Mouse (Mus musculus): Measurements from ENCODE around the gene Ndufs2. TPM values are rescaled to one million over a fixed set of nuclear protein-coding genes. Genes with fewer than 3 reads are reported as not detected.

Ndufs2 gene
- polyA plus RNA-seq, 1 experiment from 2014 or later = 264 TPM

DNA sequence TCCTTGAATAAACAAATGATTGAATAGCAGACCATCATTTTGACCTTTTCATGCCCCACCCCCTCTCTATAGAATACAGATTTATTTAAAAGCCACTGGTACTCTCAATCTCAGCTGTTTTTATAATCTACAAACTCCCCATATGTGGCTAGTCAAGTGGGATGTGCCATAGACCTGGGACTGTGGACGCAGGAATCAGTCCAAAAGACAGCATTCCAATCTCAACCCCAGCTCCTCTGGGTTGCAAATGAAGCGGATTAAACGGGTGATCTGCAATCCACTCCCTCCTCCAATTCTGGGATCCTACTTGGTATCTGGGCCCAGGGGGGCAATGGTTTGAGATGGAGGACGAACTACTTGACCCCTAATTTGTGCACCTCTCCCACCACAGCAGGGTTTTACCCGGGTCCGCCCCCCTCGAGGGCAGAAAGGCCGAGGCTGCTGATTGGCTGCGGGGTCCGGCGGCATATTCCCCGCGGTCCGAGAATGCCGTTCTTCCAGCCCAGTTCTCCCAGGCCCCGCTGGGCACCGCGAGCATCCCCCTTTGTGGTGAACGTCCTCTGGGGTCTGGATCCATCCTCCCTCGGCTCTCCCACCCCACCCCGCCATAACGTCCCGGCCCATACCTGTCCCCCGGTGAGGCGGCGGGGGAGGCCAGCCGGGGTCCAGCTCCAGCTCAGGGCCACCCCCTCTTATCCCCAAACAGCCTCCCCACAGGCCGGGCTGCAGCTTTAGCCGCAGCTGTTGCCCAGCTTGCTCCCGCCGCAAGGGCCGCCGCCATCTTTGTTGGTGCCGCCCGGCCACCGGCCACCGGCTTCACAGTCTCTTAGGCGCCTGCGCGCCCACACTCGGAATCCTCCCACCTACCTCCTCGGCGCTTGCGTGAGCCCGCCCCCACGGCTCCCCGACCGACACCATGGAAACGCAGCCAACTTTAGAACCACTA, 36.2 kb upstream of the Ndufs2 start, which contains the start of gene Usp21:
Usp21 (minus strand) TSS at position 856 of the 946 bp plus-strand sequence.
- no peaks in the 10 kb centered on the region for H3K9me3 ChIP-seq (ENCODE audit: control insufficient read depth, low read length)
- peak within 1 kb of the TSS; percentile 45 for H3K4me2 ChIP-seq (ENCODE audit: low read depth, severe bottlenecking)
- peaks cover 3% of the 10 kb centered on the region; the same call in 1 of the 2 replicates for H3K4me1 ChIP-seq (ENCODE audit: control insufficient read depth, insufficient read depth, low read length)
- no peaks in the 10 kb centered on the region for H3K27me3 ChIP-seq (ENCODE audit: control insufficient read depth, insufficient read depth, low read length)
- peak within 1 kb of the TSS; percentile 85 for H3K4me3 ChIP-seq (ENCODE audit: low read depth, low read length)
- WGBS = under 1% methylated on average over 49 of the region's 49 CpGs
- ATAC-seq (ENCODE audit: insufficient number of reproducible peaks, low FRiP score, low TSS enrichment, low read depth) (peak; percentile 91), DNase-seq (ENCODE audit: low spot score) (peak; percentile 93)
- peak within 1 kb of the TSS; percentile 98 for H3K9ac ChIP-seq (ENCODE audit: low read length)
- H3K36me3 ChIP-seq (ENCODE audit: control insufficient read depth, insufficient read depth, low read length) = peaks cover 20% of the 10 kb centered on the region; the same call in 1 of the 2 replicates
- H3K27ac ChIP-seq (replicated peaks; ENCODE audit: low read depth, low read length) = peak within 1 kb of the TSS; percentile 86

DNA sequence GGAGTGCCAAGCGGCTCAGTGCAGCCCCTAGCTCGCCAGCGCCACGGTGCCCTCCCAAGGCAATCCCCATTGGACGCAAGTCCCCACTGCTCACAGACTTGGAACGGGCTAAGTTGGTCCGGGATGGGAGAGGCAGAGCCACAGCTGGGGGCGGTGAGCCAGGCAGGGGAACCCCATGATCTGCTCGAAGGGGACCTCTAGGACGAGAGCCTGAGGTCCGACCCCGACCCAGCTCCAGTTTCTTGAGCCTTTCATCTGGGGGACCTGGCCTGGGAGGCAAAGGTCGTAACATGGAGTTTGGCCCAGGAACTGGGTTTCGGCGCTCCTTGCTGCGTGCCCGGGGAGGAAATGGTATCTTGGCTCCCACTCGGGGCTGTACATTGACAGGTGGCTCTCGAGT, 35.3 kb upstream of the Ndufs2 start:
- Histone ChIP-seq H3K27ac (replicated peaks; ENCODE audit: low read depth, low read length) (no peak overlapping the region), H3K9ac (ENCODE audit: low read length) (no peak overlapping the region), H3K4me3 (ENCODE audit: low read depth, low read length) (no peak overlapping the region), H3K4me2 (ENCODE audit: low read depth, severe bottlenecking) (peak overlapping the region; percentile 45; the same call in 1 of the 2 replicates), H3K36me3 (ENCODE audit: control insufficient read depth, insufficient read depth, low read length) (peaks cover 20% of the 10 kb centered on the region; the same call in 1 of the 2 replicates), H3K9me3 (ENCODE audit: control insufficient read depth, low read length) (no peaks in the 10 kb centered on the region), H3K27me3 (ENCODE audit: control insufficient read depth, insufficient read depth, low read length) (no peaks in the 10 kb centered on the region), H3K4me1 (ENCODE audit: control insufficient read depth, insufficient read depth, low read length) (peaks cover 7% of the 10 kb centered on the region; the same call in 1 of the 2 replicates)
- DNase-seq (ENCODE audit: low spot score) (no peak), ATAC-seq (ENCODE audit: insufficient number of reproducible peaks, low FRiP score, low TSS enrichment, low read depth) (no peak)
- 90% methylated on average over 19 of the region's 19 CpGs for WGBS

DNA sequence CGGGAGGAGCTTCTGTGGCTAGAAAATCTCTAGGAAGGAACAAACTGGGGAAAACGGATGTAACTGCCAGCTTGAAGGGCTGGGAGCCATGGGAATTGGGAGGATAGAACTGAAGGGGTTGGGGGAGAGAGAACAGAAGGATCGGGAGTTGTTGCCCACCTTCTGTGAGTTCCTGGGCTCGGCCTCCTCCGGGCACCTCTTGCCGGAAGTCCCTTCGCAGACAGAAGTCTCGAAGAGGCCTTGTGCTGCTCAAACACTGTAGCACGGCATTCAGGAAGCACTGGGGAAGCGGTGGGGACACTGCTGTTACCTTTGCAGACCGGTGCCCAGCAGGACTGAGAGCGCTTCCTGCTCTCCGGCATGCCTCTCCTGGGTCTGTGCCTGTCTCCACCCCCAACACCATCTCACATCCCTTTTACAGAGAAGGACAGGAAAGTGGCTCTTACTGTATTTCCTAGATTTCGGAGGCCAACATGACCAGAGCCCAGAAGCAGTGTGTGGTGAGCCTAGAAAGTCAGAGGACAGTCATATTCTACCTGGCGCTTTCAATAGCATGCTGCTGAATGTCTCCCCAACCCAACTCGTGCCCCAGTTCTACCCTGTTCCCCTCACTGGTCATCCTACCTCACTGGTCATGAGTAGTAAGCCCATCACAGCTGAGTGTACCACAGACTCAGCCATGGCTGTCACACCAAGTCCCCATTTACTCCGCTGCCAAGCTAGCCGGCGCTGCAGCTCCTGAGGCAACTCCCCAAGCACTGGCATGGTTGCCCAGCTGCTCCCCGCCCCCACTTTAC, 34.1 kb upstream of the Ndufs2 start:
- Histone ChIP-seq H3K9me3 (ENCODE audit: control insufficient read depth, low read length) (no peaks in the 10 kb centered on the region), H3K9ac (ENCODE audit: low read length) (no peak overlapping the region), H3K36me3 (ENCODE audit: control insufficient read depth, insufficient read depth, low read length) (peaks cover 20% of the 10 kb centered on the region; the same call in 1 of the 2 replicates), H3K4me3 (ENCODE audit: low read depth, low read length) (no peak overlapping the region), H3K4me2 (ENCODE audit: low read depth, severe bottlenecking) (no peak overlapping the region), H3K27ac (replicated peaks; ENCODE audit: low read depth, low read length) (no peak overlapping the region), H3K4me1 (ENCODE audit: control insufficient read depth, insufficient read depth, low read length) (peaks cover 9% of the 10 kb centered on the region; the same call in 1 of the 2 replicates), H3K27me3 (ENCODE audit: control insufficient read depth, insufficient read depth, low read length) (no peaks in the 10 kb centered on the region)
- DNase-seq (ENCODE audit: low spot score) (no peak), ATAC-seq (ENCODE audit: insufficient number of reproducible peaks, low FRiP score, low TSS enrichment, low read depth) (no peak)
- WGBS = 89% methylated on average over 20 of the region's 20 CpGs

DNA sequence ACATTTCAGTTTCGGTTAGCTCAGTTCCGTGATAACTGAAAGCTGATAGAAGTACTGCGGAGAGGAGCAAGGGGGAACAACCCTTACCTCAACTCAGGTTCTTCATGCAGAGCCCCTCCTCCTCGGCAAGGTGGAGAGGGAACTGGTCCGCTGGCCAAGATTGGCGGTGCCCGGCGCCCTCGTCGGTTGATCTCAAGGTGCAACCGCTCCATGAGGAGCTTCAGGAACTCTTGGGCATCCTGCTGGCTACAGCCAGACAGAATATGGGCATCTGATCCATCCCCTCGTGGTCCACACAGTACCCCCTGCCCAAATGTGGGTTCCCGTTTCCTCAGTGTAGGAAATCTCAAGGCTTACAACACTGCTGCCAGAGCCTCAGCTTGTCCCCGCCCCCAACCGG, 33.3 kb upstream of the Ndufs2 start:
- no peak overlapping the region for H3K4me2 ChIP-seq (ENCODE audit: low read depth, severe bottlenecking)
- 89% methylated on average over 15 of the region's 15 CpGs for WGBS
- H3K4me3 ChIP-seq (ENCODE audit: low read depth, low read length) = no peak overlapping the region
- H3K27ac ChIP-seq (replicated peaks; ENCODE audit: low read depth, low read length) = no peak overlapping the region
- no peaks in the 10 kb centered on the region for H3K27me3 ChIP-seq (ENCODE audit: control insufficient read depth, insufficient read depth, low read length)
- H3K36me3 ChIP-seq (ENCODE audit: control insufficient read depth, insufficient read depth, low read length) = peaks cover 14% of the 10 kb centered on the region; the same call in 1 of the 2 replicates
- DNase-seq (ENCODE audit: low spot score) (no peak), ATAC-seq (ENCODE audit: insufficient number of reproducible peaks, low FRiP score, low TSS enrichment, low read depth) (no peak)
- peaks cover 17% of the 10 kb centered on the region for H3K4me1 ChIP-seq (ENCODE audit: control insufficient read depth, insufficient read depth, low read length)
- H3K9ac ChIP-seq (ENCODE audit: low read length) = no peak overlapping the region
- H3K9me3 ChIP-seq (ENCODE audit: control insufficient read depth, low read length) = no peaks in the 10 kb centered on the region

DNA sequence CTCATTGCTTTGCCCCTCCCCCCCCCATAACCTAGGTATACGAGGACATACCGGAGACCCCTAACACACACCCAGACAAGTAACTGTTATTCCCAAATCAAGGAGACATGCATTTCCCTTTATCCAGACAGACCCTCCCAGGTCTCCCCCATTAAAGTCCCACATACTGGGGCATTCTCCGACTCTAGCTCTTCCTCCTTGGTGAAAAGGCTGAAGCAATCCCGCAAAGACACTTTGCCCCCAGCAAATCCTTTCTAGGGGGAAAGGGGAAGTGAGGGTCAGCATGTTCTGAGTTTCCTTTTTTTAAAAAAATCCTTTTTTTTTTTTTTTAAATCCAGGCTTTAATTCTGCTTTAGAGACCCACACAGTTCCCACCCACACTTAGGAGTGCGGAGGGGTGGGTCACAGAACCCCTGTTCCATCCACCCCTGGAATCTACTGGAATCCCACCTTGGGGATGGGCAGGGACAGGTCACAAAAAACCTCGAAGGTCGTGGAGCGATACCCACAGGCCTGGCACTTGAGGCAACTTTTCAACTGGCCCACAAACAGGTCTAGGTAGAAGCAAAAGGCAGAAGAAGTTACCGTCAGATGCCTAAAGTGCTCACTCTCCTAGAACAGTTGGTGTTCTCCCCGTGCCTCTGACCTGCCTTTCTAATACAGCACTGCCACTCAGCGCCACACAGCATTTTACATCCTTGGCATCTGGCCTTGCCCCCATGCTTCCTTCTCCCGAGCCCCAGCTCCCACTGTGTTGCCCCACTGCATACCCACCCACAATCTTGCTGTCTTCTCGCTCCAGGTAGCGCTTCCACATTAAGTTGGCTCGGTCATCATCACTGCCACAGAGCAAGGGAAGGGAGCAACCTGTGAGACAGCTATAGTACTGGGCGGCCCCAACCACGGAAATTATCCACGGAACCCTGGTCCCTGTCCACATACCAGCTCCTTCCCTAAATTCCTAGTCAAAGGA, 32.3 kb upstream of the Ndufs2 start:
- no peak for DNase-seq (ENCODE audit: low spot score)
- Histone ChIP-seq H3K4me3 (ENCODE audit: low read depth, low read length) (no peak overlapping the region), H3K9me3 (ENCODE audit: control insufficient read depth, low read length) (no peaks in the 10 kb centered on the region), H3K27ac (replicated peaks; ENCODE audit: low read depth, low read length) (no peak overlapping the region), H3K4me1 (ENCODE audit: control insufficient read depth, insufficient read depth, low read length) (peaks cover 17% of the 10 kb centered on the region), H3K36me3 (ENCODE audit: control insufficient read depth, insufficient read depth, low read length) (peaks cover 14% of the 10 kb centered on the region; the same call in 1 of the 2 replicates), H3K27me3 (ENCODE audit: control insufficient read depth, insufficient read depth, low read length) (no peaks in the 10 kb centered on the region), H3K4me2 (ENCODE audit: low read depth, severe bottlenecking) (no peak overlapping the region), H3K9ac (ENCODE audit: low read length) (no peak overlapping the region)
- WGBS = 90% methylated on average over 18 of the region's 18 CpGs
- no peak for ATAC-seq (ENCODE audit: insufficient number of reproducible peaks, low FRiP score, low TSS enrichment, low read depth)

DNA sequence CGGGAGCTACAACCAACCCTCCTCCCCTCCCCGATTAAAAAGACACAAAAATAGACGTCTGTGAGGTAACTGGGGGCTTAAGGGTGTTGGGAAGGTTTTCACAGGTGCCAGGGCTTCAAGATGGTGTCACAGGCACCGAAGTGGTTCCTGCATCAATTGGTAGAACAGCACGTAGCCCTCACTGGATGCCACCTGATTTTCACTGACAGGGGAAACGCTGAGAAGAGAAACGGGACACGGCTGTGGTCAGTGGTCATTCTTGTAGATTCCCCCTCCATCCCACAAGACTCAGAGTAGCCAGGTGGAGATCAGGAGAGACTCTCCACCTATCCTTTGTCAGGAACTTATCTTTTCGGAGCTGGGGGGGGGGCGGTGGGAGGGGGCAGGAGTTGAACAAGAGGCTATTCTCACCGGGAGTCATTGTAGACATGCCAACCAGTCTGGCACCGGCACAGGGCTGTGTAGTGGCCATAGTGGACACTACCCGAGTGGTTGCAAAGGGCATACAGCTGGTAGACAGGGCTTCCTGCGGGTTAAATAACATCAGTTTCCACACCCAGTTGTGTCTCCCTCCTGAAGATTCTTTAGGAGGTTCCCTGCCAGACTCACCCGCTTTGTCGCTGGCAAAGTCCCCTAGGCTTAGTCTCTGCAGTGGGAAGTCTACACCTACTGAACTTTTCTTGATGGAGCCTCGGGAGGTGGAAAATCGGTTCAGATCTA, 31.1 kb upstream of the Ndufs2 start:
- Histone ChIP-seq H3K4me1 (ENCODE audit: control insufficient read depth, insufficient read depth, low read length) (peaks cover 17% of the 10 kb centered on the region), H3K9me3 (ENCODE audit: control insufficient read depth, low read length) (no peaks in the 10 kb centered on the region), H3K27me3 (ENCODE audit: control insufficient read depth, insufficient read depth, low read length) (no peaks in the 10 kb centered on the region), H3K4me3 (ENCODE audit: low read depth, low read length) (no peak overlapping the region; the same call in 1 of the 2 replicates), H3K9ac (ENCODE audit: low read length) (no peak overlapping the region; the same call in 1 of the 2 replicates), H3K4me2 (ENCODE audit: low read depth, severe bottlenecking) (peak overlapping the region; percentile 83; the same call in 1 of the 2 replicates), H3K36me3 (ENCODE audit: control insufficient read depth, insufficient read depth, low read length) (peaks cover 20% of the 10 kb centered on the region), H3K27ac (replicated peaks; ENCODE audit: low read depth, low read length) (no peak overlapping the region)
- ATAC-seq (ENCODE audit: insufficient number of reproducible peaks, low FRiP score, low TSS enrichment, low read depth) (no peak), DNase-seq (ENCODE audit: low spot score) (no peak)
- 81% methylated on average over 18 of the region's 18 CpGs for WGBS

DNA sequence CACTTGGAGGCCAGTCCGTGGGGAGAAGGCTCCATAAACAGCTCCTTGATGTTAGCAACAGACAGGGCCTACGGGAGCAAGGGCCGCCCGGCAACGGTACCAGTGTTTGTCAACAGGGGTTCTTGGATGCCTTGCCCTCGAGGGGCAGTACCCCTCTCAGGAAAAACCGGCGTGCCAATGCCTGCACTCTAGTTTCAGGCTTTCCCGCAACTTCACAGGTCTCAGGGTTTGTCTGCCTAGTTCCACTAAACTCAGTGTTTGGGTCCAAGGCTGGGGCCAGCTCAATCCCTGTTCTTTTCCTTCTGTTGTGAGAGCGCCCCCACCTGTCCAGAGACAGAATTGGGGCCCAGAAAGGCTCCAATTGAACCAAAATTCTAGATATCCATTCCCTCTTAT, 30.3 kb upstream of the Ndufs2 start:
- Histone ChIP-seq H3K27me3 (ENCODE audit: control insufficient read depth, insufficient read depth, low read length) (no peaks in the 10 kb centered on the region), H3K27ac (replicated peaks; ENCODE audit: low read depth, low read length) (peak overlapping the region; percentile 71), H3K4me1 (ENCODE audit: control insufficient read depth, insufficient read depth, low read length) (peaks cover 15% of the 10 kb centered on the region), H3K9ac (ENCODE audit: low read length) (peak overlapping the region; percentile 61), H3K4me3 (ENCODE audit: low read depth, low read length) (peak overlapping the region; percentile 78), H3K36me3 (ENCODE audit: control insufficient read depth, insufficient read depth, low read length) (peaks cover 23% of the 10 kb centered on the region), H3K9me3 (ENCODE audit: control insufficient read depth, low read length) (no peaks in the 10 kb centered on the region), H3K4me2 (ENCODE audit: low read depth, severe bottlenecking) (peak overlapping the region; percentile 83)
- under 1% methylated on average over 10 of the region's 10 CpGs for WGBS
- ATAC-seq (ENCODE audit: insufficient number of reproducible peaks, low FRiP score, low TSS enrichment, low read depth) = peak; percentile 37
- DNase-seq (ENCODE audit: low spot score) = peak; percentile 81

Data from limb, embryonic 11.5 days (tissue).